Comparison of ENCODE assay signal across 8 mouse cellular contexts in the genomic region with DNA sequence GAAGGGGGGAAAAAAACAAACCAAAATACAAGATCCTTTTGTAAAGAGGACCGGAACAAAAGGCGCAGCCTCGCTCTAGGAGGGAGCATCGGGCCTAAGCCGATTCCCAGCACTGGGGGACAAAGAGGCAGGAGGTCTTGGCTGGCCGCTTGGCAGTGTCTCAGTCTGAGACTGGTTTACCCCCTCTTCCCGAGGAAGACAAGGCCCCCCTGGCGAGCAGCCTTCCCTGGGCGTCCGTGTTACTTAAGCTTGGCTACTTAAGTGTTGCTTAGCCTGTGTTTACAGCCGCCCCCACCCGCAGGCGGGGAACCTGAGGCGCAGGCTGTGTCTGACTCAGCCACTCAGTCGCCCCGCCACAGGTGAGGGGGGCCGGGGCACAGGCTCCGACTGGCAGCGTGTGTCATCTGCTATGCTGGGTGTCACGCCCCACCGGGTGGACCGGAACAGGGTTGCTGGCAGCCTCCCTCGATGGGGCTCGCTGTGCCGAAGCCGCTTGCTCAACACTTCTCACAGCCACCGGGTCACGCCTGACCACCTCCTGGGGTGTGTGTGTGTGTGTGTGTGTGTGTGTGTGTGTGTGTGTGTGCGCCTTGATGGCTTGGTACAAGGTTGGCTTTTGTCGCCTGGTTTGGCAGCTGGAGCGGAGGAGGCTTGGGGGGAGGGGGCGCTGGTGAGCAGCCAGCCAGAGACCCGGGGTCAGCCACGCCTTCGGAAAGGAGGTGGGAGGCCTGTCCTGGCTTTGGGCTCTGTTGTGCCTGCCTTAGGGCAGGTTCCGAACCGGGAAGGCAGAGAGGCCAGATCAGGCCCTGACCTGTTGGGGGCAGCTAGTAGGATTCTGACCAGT. TPM values are rescaled to one million over a fixed set of nuclear protein-coding genes. Genes with fewer than 3 reads are reported as not detected.
DNase-seq lines count a peak whose midpoint lies in the region; ATAC-seq and TF ChIP-seq lines count a peak whose summit lies in the region.

No protein-coding gene starts in this region.

- ATAC-seq in liver, embryonic 15.5 days (ENCODE audit: insufficient read depth): peak; percentile 9; the same call in 1 of the 2 replicates
- peak; percentile 78 for ATAC-seq in stomach, postnatal 0 days (ENCODE audit: low FRiP score, low TSS enrichment)

- no peaks in the 10 kb centered on the region for H3K36me3 ChIP-seq in kidney, adult 2 months (ENCODE audit: control insufficient read depth, insufficient read depth, low read length)
- H3K36me3 ChIP-seq in liver, embryonic 15.5 days (replicated peaks): peaks cover 5% of the 10 kb centered on the region
- no peaks in the 10 kb centered on the region for H3K36me3 ChIP-seq in stomach, postnatal 0 days (ENCODE audit: control insufficient read depth, insufficient read depth, low read length)

- peak overlapping the region; percentile 88 for H3K9ac ChIP-seq in liver, embryonic 15.5 days
- H3K9ac ChIP-seq in stomach, postnatal 0 days (ENCODE audit: low read length): peak overlapping the region; percentile 77

- 0 out of 2 replicates have a peak, but pooled peaks have one; percentile 0 for TF ChIP-seq CTCF in kidney, adult 2 months (conservative IDR thresholded peaks at IDR 0.05; ENCODE audit: insufficient read depth, insufficient read length, low read depth, low read length)
- TF ChIP-seq CTCF in stomach, postnatal 0 days (IDR thresholded peaks at IDR 0.05; ENCODE audit: low read depth): peak; percentile 47

- DNase-seq in 3134 (ENCODE audit: extremely low read depth, insufficient read length, low spot score): peak; percentile 93
- peak; percentile 69 for DNase-seq in adipocyte (ENCODE audit: low spot score)
- DNase-seq in embryo, embryonic 9.5 days (ENCODE audit: extremely low spot score): peak; percentile 88
- peak; percentile 48 for DNase-seq in heart, adult 8-10 months (ENCODE audit: low spot score)
- DNase-seq in kidney, adult 2 months: peak; percentile 96
- DNase-seq in neural tube, embryonic 10.5 days (ENCODE audit: extremely low spot score, low spot score): peak; percentile 79
- peak; percentile 91 for DNase-seq in stomach, postnatal 0 days (ENCODE audit: low spot score)

- peaks cover 36% of the 10 kb centered on the region for H3K4me1 ChIP-seq in kidney, adult 2 months (ENCODE audit: control insufficient read depth, insufficient read depth, low read length)
- peaks cover 97% of the 10 kb centered on the region for H3K4me1 ChIP-seq in liver, embryonic 15.5 days (replicated peaks)
- peaks cover 13% of the 10 kb centered on the region; the same call in 1 of the 2 replicates for H3K4me1 ChIP-seq in stomach, postnatal 0 days (replicated peaks; ENCODE audit: control insufficient read depth, insufficient read depth)

- no peak for TF ChIP-seq EP300 in stomach, postnatal 0 days (optimal IDR thresholded peaks at IDR 0.05)

- H3K4me3 ChIP-seq in kidney, adult 2 months (ENCODE audit: insufficient read depth, low read depth, low read length): peak overlapping the region; percentile 70
- peak overlapping the region; percentile 69 for H3K4me3 ChIP-seq in liver, embryonic 15.5 days (replicated peaks)
- H3K4me3 ChIP-seq in stomach, postnatal 0 days (ENCODE audit: low read depth, low read length): peak overlapping the region; percentile 64

- H3K27ac ChIP-seq in kidney, adult 2 months (ENCODE audit: insufficient read depth, low read depth, low read length): peak overlapping the region; percentile 87
- H3K27ac ChIP-seq in liver, embryonic 15.5 days (replicated peaks): peak overlapping the region; percentile 96
- peak overlapping the region; percentile 96 for H3K27ac ChIP-seq in stomach, postnatal 0 days (replicated peaks)

- TF ChIP-seq POLR2A in kidney, adult 2 months (IDR thresholded peaks at IDR 0.05; ENCODE audit: low read depth, low read length): no peak

- H3K9me3 ChIP-seq in liver, embryonic 15.5 days (replicated peaks): no peaks in the 10 kb centered on the region
- no peaks in the 10 kb centered on the region for H3K9me3 ChIP-seq in stomach, postnatal 0 days (ENCODE audit: control insufficient read depth, low read length)

- H3K4me2 ChIP-seq in liver, embryonic 15.5 days: peak overlapping the region; percentile 100
- H3K4me2 ChIP-seq in stomach, postnatal 0 days (replicated peaks; ENCODE audit: low read depth): peak overlapping the region; percentile 97

- H3K27me3 ChIP-seq in kidney, adult 2 months (replicated peaks; ENCODE audit: control insufficient read depth, insufficient read depth, low read length): no peaks in the 10 kb centered on the region
- 0 out of 2 replicates have a peak, but pooled peaks cover 6% of the 10 kb centered on the region for H3K27me3 ChIP-seq in liver, embryonic 15.5 days
- H3K27me3 ChIP-seq in stomach, postnatal 0 days (ENCODE audit: control insufficient read depth, insufficient read depth, low read length): no peaks in the 10 kb centered on the region

- 18% methylated on average over 37 of the region's 37 CpGs for WGBS in kidney, adult 2 months
- WGBS in liver, embryonic 15.5 days (ENCODE audit: insufficient replicate concordance): under 1% methylated on average over 37 of the region's 37 CpGs
- 15% methylated on average over 35 of the region's 37 CpGs for WGBS in stomach, postnatal 0 days

RNA-seq across cellular contexts. Expression of gene Gins2, which starts 50.5 kb away (rescaled TPM):
- total RNA-seq in heart, adult 8-10 months (2022): 1 to 10 TPM in 3 of 4 experiments, under 1 TPM in 1; 0.98 to 1.7 (median 1.7) TPM
- 6.4 and 6.9 TPM in 2 replicates for polyA plus RNA-seq in kidney, adult 2 months (2012; rRNA removed)
- polyA plus RNA-seq in liver, embryonic 15.5 days (2015; fragmentation: Nextera tagmentation; extraction: Ambion mirVana): 50.1 and 52.3 TPM in 2 replicates
- 31.0 and 35.5 TPM in 2 replicates for polyA plus RNA-seq in stomach, postnatal 0 days (2015; fragmentation: Nextera tagmentation; extraction: Ambion mirVana)

Comparison
In these comparisons a context has a peak if more than half of its experiments do, and no peak if none do; other contexts are left out.
1. Peak in every context shown above with its lines: DNase-seq, ATAC-seq, H3K4me3 ChIP-seq and H3K27ac ChIP-seq.